Comparison of ENCODE assay signal across 14 mouse cellular contexts in the genomic region with DNA sequence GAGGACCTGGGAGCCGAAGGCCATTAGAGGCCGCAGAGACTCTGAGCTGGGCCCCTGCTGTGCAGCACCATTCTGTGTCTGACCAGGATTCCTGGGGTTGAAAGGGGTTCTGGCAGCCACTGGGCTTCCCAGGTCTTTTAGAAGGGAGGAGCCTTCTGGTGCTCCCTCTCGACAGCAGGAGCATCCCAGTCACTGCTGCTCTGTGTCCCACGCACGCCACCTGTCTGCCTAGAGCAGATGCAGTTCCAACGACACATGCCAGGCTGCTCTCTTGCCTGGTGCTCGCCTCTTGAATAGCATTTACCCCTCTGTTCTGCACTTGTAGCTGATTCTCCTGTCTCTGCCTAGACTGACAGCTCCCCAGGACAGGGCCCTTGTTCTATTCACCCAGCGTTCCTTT. TPM values are rescaled to one million over a fixed set of nuclear protein-coding genes. Genes with fewer than 3 reads are reported as not detected.
DNase-seq lines count a peak whose midpoint lies in the region; ATAC-seq and TF ChIP-seq lines count a peak whose summit lies in the region.
"Had no signal": no experiment of that assay in that cellular context is flagged by ENCODE, and none has a peak within 500 bp of the region (broad histone marks: within the 10 kb centered on the region; RNA-seq: fewer than 3 reads in every experiment).

No protein-coding gene starts in this region.

- no peak for ATAC-seq in monocyte, adult 5-6 weeks (replicated peaks; ENCODE audit: insufficient number of reproducible peaks, low FRiP score, low TSS enrichment, poor library complexity, severe bottlenecking)

- intact Hi-C loops in left cerebral cortex, postnatal 25 days (cut with DNase I), result no loop called here
- intact Hi-C loops in gastrocnemius, adult 2 months (cut with DNase I), result loop anchor here (5.0 kb wide), 1 partner anchor 32 kb away; no protein-coding TSS in a partner anchor

- H3K4me3 ChIP-seq in layer of hippocampus, adult 2 months, result no peak overlapping the region
- H3K4me3 ChIP-seq in gastrocnemius, adult 2 months, result no peak overlapping the region
- H3K4me3 ChIP-seq: heart, adult 2 months; hindbrain, embryonic 10.5 days; myocyte; stomach, embryonic 15.5 days had no signal

- DNase-seq in brain, embryonic 14.5 days (ENCODE audit: low read depth), result peak; percentile 36
- DNase-seq in cerebellum, adult 9-11 months, result peak; percentile 80
- peak; percentile 78 to 83 for DNase-seq in layer of hippocampus, adult 2 months (ENCODE audit: low spot score in 2 of 2)
- peak; percentile 67 to 88 for DNase-seq in left cerebral cortex, postnatal 25 days (ENCODE audit: low spot score in 2 of 2)
- DNase-seq in gastrocnemius, adult 2 months, result no peak
- no peak for DNase-seq in testis, postnatal 10 days (ENCODE audit: low spot score)
- DNase-seq in lung, postnatal 10 days, result no peak
- DNase-seq: heart, adult 2 months; kidney, adult 9 months; lung, postnatal 4 days had no signal

- H3K27ac ChIP-seq in layer of hippocampus, adult 2 months, result peak overlapping the region; percentile 91
- H3K27ac ChIP-seq in gastrocnemius, adult 2 months, result no peak overlapping the region
- H3K27ac ChIP-seq: heart, adult 2 months; hindbrain, embryonic 10.5 days; stomach, embryonic 15.5 days had no signal

- no peak for TF ChIP-seq CTCF in brain, embryonic 14.5 days (IDR thresholded peaks at IDR 0.05; ENCODE audit: borderline replicate concordance, extremely low read depth, insufficient read depth, insufficient read length)
- TF ChIP-seq CTCF in layer of hippocampus, adult 2 months (conservative IDR thresholded peaks at IDR 0.05), result no peak; the same call in 1 of the 2 replicates
- TF ChIP-seq CTCF in gastrocnemius, adult 2 months (IDR thresholded peaks at IDR 0.05), result no peak

- TF ChIP-seq POLR2A in brain, embryonic 14.5 days (IDR thresholded peaks at IDR 0.05; ENCODE audit: borderline replicate concordance, extremely low read depth, insufficient read depth, insufficient read length, poor library complexity, severe bottlenecking), result no peak

RNA-seq across cellular contexts. Expression of a gene that starts 33.0 kb away (rescaled TPM):
- 38.6 and 46.8 TPM in 2 replicates for polyA plus RNA-seq in brain, embryonic 14.5 days (2012; rRNA removed)
- total RNA-seq in layer of hippocampus, adult 2 months (2021), result 10 to 100 TPM; 18.6 to 20.9 TPM
- 10 to 100 TPM; 16.0 to 16.8 TPM for total RNA-seq in left cerebral cortex, postnatal 25 days (2021)
- total RNA-seq in gastrocnemius, adult 2 months (2021), result 1 to 10 TPM; 6.7 to 8.1 TPM
- 13.4 to 23.4 TPM (median 15.4 TPM) in 3 replicates for total RNA-seq in monocyte, adult 5-6 weeks (2017)

RNA-seq across cellular contexts. Expression of a gene that starts 34.8 kb away (rescaled TPM):
- polyA plus RNA-seq in brain, embryonic 14.5 days (2012; rRNA removed), result 39.7 and 40.9 TPM in 2 replicates
- total RNA-seq in layer of hippocampus, adult 2 months (2021), result 10 to 100 TPM; 44.2 to 44.8 TPM
- total RNA-seq in left cerebral cortex, postnatal 25 days (2021), result 10 to 100 TPM; 50.7 to 62.5 TPM
- 10 to 100 TPM; 16.7 to 25.6 TPM for total RNA-seq in gastrocnemius, adult 2 months (2021)
- 67.3 to 111 TPM (median 88.1 TPM) in 3 replicates for total RNA-seq in monocyte, adult 5-6 weeks (2017)

Comparison
In these comparisons a context has a peak if more than half of its experiments do, and no peak if none do; other contexts are left out.
1. DNase-seq: peak in brain, embryonic 14.5 days (single experiment), cerebellum, adult 9-11 months (single experiment), layer of hippocampus, adult 2 months (2 of 2) and left cerebral cortex, postnatal 25 days (2 of 2); none in gastrocnemius, adult 2 months (single experiment), testis, postnatal 10 days (single experiment) and lung, postnatal 10 days (single experiment).